ENCODE assay signal across 8 mouse cellular contexts in genomic region chr1:175296906-175297305, GRCm38 (mm10).
"Had no signal": no experiment of that assay in that cellular context is flagged by ENCODE, and none has a peak within 500 bp of the region (broad histone marks: within the 10 kb centered on the region; RNA-seq: fewer than 3 reads in every experiment).

No protein-coding gene starts in this region.

- H3K4me3 ChIP-seq: limb, embryonic 13.5 days; midbrain, embryonic 13.5 days had no signal

- DNase-seq: kidney, adult 8-10 months; kidney, postnatal 25 days; lung, adult 18-20 months; spleen, adult 18-20 months; thymus, postnatal 36 days had no signal

- H3K9me3 ChIP-seq: limb, embryonic 13.5 days; midbrain, embryonic 13.5 days had no signal

- H3K27me3 ChIP-seq: limb, embryonic 13.5 days; midbrain, embryonic 13.5 days had no signal

- H3K4me1 ChIP-seq: limb, embryonic 13.5 days; midbrain, embryonic 13.5 days had no signal

- H3K36me3 ChIP-seq: limb, embryonic 13.5 days; midbrain, embryonic 13.5 days had no signal

- H3K27ac ChIP-seq: limb, embryonic 13.5 days; liver, embryonic 14.5 days; midbrain, embryonic 13.5 days had no signal
